In genomic region chr10:128911430-128911829, GRCm38 (mm10) we compare ENCODE assay signal across 9 mouse cellular contexts. TPM values are rescaled to one million over a fixed set of nuclear protein-coding genes. Genes with fewer than 3 reads are reported as not detected.
DNase-seq lines count a peak whose midpoint lies in the region; ATAC-seq and TF ChIP-seq lines count a peak whose summit lies in the region.
"Had no signal": no experiment of that assay in that cellular context is flagged by ENCODE, and none has a peak within 500 bp of the region (broad histone marks: within the 10 kb centered on the region; RNA-seq: fewer than 3 reads in every experiment).

No protein-coding gene starts in this region.

- H3K4me1 ChIP-seq in lung, postnatal 0 days (ENCODE audit: insufficient read depth, low read depth, low read length) = peaks cover 6% of the 10 kb centered on the region; the same call in 1 of the 2 replicates
- peaks cover 35% of the 10 kb centered on the region for H3K4me1 ChIP-seq in limb, embryonic 12.5 days (replicated peaks)
- no peaks in the 10 kb centered on the region for H3K4me1 ChIP-seq in stomach, postnatal 0 days (replicated peaks; ENCODE audit: control insufficient read depth, insufficient read depth)

- H3K9me3 ChIP-seq in lung, postnatal 0 days (ENCODE audit: low read length) = no peaks in the 10 kb centered on the region
- H3K9me3 ChIP-seq in limb, embryonic 12.5 days = no peaks in the 10 kb centered on the region
- H3K9me3 ChIP-seq in stomach, postnatal 0 days (ENCODE audit: control insufficient read depth, low read length) = no peaks in the 10 kb centered on the region

- WGBS in lung, postnatal 0 days = 83% methylated on average over 6 of the region's 6 CpGs
- WGBS in limb, embryonic 12.5 days = 92% methylated on average over 6 of the region's 6 CpGs
- 85% methylated on average over 6 of the region's 6 CpGs for WGBS in stomach, postnatal 0 days

- ATAC-seq in lung, postnatal 0 days = no peak
- no peak for ATAC-seq in limb, embryonic 12.5 days (ENCODE audit: insufficient number of reproducible peaks, insufficient read depth, low FRiP score, low TSS enrichment, low read depth)
- ATAC-seq in stomach, postnatal 0 days (ENCODE audit: low FRiP score, low TSS enrichment) = no peak

- H3K4me2 ChIP-seq in lung, postnatal 0 days (replicated peaks; ENCODE audit: low read depth, low read length) = peak overlapping the region; percentile 76; the same call in 1 of the 2 replicates
- H3K4me2 ChIP-seq in limb, embryonic 12.5 days = peak overlapping the region; percentile 78
- peak overlapping the region; percentile 72 for H3K4me2 ChIP-seq in stomach, postnatal 0 days (replicated peaks; ENCODE audit: low read depth)

- no peak overlapping the region for H3K4me3 ChIP-seq in lung, postnatal 0 days (ENCODE audit: low read depth, low read length)
- H3K4me3 ChIP-seq in limb, embryonic 12.5 days (replicated peaks) = peak overlapping the region; percentile 89
- no peak overlapping the region for H3K4me3 ChIP-seq in stomach, postnatal 0 days (ENCODE audit: low read depth, low read length)

- H3K9ac ChIP-seq in lung, postnatal 0 days (replicated peaks; ENCODE audit: low read depth) = no peak overlapping the region
- no peak overlapping the region for H3K9ac ChIP-seq in limb, embryonic 12.5 days (replicated peaks)
- H3K9ac ChIP-seq in stomach, postnatal 0 days (ENCODE audit: low read length) = no peak overlapping the region

- TF ChIP-seq CTCF in lung, postnatal 0 days (IDR thresholded peaks at IDR 0.05) = no peak
- no peak for TF ChIP-seq CTCF in stomach, postnatal 0 days (IDR thresholded peaks at IDR 0.05; ENCODE audit: low read depth)

- H3K36me3 ChIP-seq in lung, postnatal 0 days (ENCODE audit: insufficient read depth, low read length) = peaks cover 7% of the 10 kb centered on the region; the same call in 1 of the 2 replicates
- peaks cover 48% of the 10 kb centered on the region for H3K36me3 ChIP-seq in limb, embryonic 12.5 days
- peaks cover 4% of the 10 kb centered on the region; the same call in 1 of the 2 replicates for H3K36me3 ChIP-seq in stomach, postnatal 0 days (ENCODE audit: control insufficient read depth, insufficient read depth, low read length)

- H3K27ac ChIP-seq in lung, postnatal 0 days (ENCODE audit: low read length) = no peak overlapping the region
- no peak overlapping the region; the same call in 1 of the 2 replicates for H3K27ac ChIP-seq in limb, embryonic 12.5 days
- 0 out of 2 replicates have a peak overlapping the region, but pooled peaks have one; percentile 13 for H3K27ac ChIP-seq in stomach, postnatal 0 days (replicated peaks)

- no peaks in the 10 kb centered on the region for H3K27me3 ChIP-seq in lung, postnatal 0 days (replicated peaks; ENCODE audit: insufficient read depth, low read length)
- H3K27me3 ChIP-seq in limb, embryonic 12.5 days = no peaks in the 10 kb centered on the region
- no peaks in the 10 kb centered on the region for H3K27me3 ChIP-seq in stomach, postnatal 0 days (ENCODE audit: control insufficient read depth, insufficient read depth, low read length)

- no peak for TF ChIP-seq EP300 in lung, postnatal 0 days (IDR thresholded peaks at IDR 0.05)
- no peak for TF ChIP-seq EP300 in stomach, postnatal 0 days (optimal IDR thresholded peaks at IDR 0.05)

- DNase-seq in heart, adult 11 months = peak; percentile 94
- no peak for DNase-seq in heart, adult 18-20 months
- DNase-seq in lung, postnatal 0 days (ENCODE audit: low spot score) = no peak
- no peak for DNase-seq in lung, postnatal 10 days
- no peak for DNase-seq in stomach, postnatal 0 days (ENCODE audit: low spot score)
- no peak for DNase-seq in thymus, postnatal 25 days
- DNase-seq in layer of hippocampus, adult 18-20 months (ENCODE audit: low spot score in 2 of 2) = no peak
- DNase-seq: B cell, adult 2 months had no signal

RNA-seq across cellular contexts. Expression of gene Cd63, which starts 10.6 kb away (rescaled TPM):
- 100 to 1,000 TPM; 144 to 158 TPM for total RNA-seq in heart, adult 18-20 months (2021)
- 761 and 764 TPM in 2 replicates for polyA plus RNA-seq in lung, postnatal 0 days (2015; fragmentation: Nextera tagmentation; extraction: Ambion mirVana)
- polyA plus RNA-seq in limb, embryonic 12.5 days (2016; fragmentation: Nextera tagmentation; extraction: Ambion mirVana) = 522 and 547 TPM in 2 replicates
- 760 and 773 TPM in 2 replicates for polyA plus RNA-seq in stomach, postnatal 0 days (2015; fragmentation: Nextera tagmentation; extraction: Ambion mirVana)
- 10 to 100 TPM; 74.2 to 79.4 TPM for total RNA-seq in layer of hippocampus, adult 18-20 months (2021)

RNA-seq across cellular contexts. Expression of gene Rdh5, which starts 11.3 kb away (rescaled TPM):
- total RNA-seq in heart, adult 18-20 months (2021) = 1 to 10 TPM; 4.3 to 4.7 TPM
- 13.2 and 16.7 TPM in 2 replicates for polyA plus RNA-seq in lung, postnatal 0 days (2015; fragmentation: Nextera tagmentation; extraction: Ambion mirVana)
- polyA plus RNA-seq in limb, embryonic 12.5 days (2016; fragmentation: Nextera tagmentation; extraction: Ambion mirVana) = 9.3 and 11.4 TPM in 2 replicates
- polyA plus RNA-seq in stomach, postnatal 0 days (2015; fragmentation: Nextera tagmentation; extraction: Ambion mirVana) = 8.1 and 9.5 TPM in 2 replicates
- 1 to 10 TPM; 7.1 to 8.1 TPM for total RNA-seq in layer of hippocampus, adult 18-20 months (2021)

RNA-seq across cellular contexts. Expression of gene Bloc1s1, which starts 12.4 kb away (rescaled TPM):
- total RNA-seq in heart, adult 18-20 months (2021) = 100 to 1,000 TPM; 194 to 199 TPM
- 228 and 243 TPM in 2 replicates for polyA plus RNA-seq in lung, postnatal 0 days (2015; fragmentation: Nextera tagmentation; extraction: Ambion mirVana)
- 197 and 202 TPM in 2 replicates for polyA plus RNA-seq in limb, embryonic 12.5 days (2016; fragmentation: Nextera tagmentation; extraction: Ambion mirVana)
- polyA plus RNA-seq in stomach, postnatal 0 days (2015; fragmentation: Nextera tagmentation; extraction: Ambion mirVana) = 194 and 198 TPM in 2 replicates
- 10 to 100 TPM; 94.9 to 98.7 TPM for total RNA-seq in layer of hippocampus, adult 18-20 months (2021)

RNA-seq across cellular contexts. Expression of gene Gdf11, which starts 19.9 kb away (rescaled TPM):
- 1 to 10 TPM; 2.3 to 2.6 TPM for total RNA-seq in heart, adult 18-20 months (2021)
- 1.6 and 2.1 TPM in 2 replicates for polyA plus RNA-seq in lung, postnatal 0 days (2015; fragmentation: Nextera tagmentation; extraction: Ambion mirVana)
- 15.2 and 20.7 TPM in 2 replicates for polyA plus RNA-seq in limb, embryonic 12.5 days (2016; fragmentation: Nextera tagmentation; extraction: Ambion mirVana)
- 1.5 and 1.6 TPM in 2 replicates for polyA plus RNA-seq in stomach, postnatal 0 days (2015; fragmentation: Nextera tagmentation; extraction: Ambion mirVana)
- 10 to 100 TPM; 18.2 to 18.9 TPM for total RNA-seq in layer of hippocampus, adult 18-20 months (2021)

RNA-seq across cellular contexts. Expression of gene Itga7, which starts 22.2 kb away (rescaled TPM):
- total RNA-seq in heart, adult 18-20 months (2021) = 100 to 1,000 TPM; 144 to 148 TPM
- 14.6 and 20.7 TPM in 2 replicates for polyA plus RNA-seq in lung, postnatal 0 days (2015; fragmentation: Nextera tagmentation; extraction: Ambion mirVana)
- polyA plus RNA-seq in limb, embryonic 12.5 days (2016; fragmentation: Nextera tagmentation; extraction: Ambion mirVana) = 1.3 and 1.7 TPM in 2 replicates
- 8.5 and 8.7 TPM in 2 replicates for polyA plus RNA-seq in stomach, postnatal 0 days (2015; fragmentation: Nextera tagmentation; extraction: Ambion mirVana)
- 10 to 100 TPM; 29.7 to 30.0 TPM for total RNA-seq in layer of hippocampus, adult 18-20 months (2021)
